Mouse (Mus musculus) stomach, postnatal 0 days (tissue): ENCODE results near the gene Dctn2.

Experiments
- CTCF ChIP-seq: IDR thresholded peaks from 2 replicates; pipeline ENCODE4 v1.5.1; 2016; ENCODE audit warnings: antibody characterized with exemption, low read depth, mild to moderate bottlenecking, moderate library complexity
- EP300 ChIP-seq: optimal IDR thresholded peaks from 2 replicates; pipeline ENCODE3; 2016; ENCODE audit warnings: antibody characterized with exemption

DNA sequence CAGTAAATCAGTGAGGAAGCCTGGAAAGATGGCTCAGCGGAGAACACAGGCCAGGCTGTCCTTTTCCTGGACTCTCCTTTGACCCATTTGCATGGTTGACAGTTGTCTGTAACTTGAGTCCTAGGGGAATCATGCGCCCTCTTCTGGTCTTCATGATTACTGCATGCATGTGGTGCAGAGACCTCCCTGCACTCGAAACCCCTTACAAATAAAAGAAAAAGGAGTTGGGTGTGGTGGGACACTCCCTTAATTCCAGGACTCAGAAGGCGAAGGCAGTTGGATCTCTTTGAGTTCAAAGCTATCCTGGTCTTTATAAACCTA is 46.1 kb downstream of the Dctn2 start:
- TF ChIP-seq EP300 = no peak
- peak; percentile 92 for TF ChIP-seq CTCF
